In the genomic region with DNA sequence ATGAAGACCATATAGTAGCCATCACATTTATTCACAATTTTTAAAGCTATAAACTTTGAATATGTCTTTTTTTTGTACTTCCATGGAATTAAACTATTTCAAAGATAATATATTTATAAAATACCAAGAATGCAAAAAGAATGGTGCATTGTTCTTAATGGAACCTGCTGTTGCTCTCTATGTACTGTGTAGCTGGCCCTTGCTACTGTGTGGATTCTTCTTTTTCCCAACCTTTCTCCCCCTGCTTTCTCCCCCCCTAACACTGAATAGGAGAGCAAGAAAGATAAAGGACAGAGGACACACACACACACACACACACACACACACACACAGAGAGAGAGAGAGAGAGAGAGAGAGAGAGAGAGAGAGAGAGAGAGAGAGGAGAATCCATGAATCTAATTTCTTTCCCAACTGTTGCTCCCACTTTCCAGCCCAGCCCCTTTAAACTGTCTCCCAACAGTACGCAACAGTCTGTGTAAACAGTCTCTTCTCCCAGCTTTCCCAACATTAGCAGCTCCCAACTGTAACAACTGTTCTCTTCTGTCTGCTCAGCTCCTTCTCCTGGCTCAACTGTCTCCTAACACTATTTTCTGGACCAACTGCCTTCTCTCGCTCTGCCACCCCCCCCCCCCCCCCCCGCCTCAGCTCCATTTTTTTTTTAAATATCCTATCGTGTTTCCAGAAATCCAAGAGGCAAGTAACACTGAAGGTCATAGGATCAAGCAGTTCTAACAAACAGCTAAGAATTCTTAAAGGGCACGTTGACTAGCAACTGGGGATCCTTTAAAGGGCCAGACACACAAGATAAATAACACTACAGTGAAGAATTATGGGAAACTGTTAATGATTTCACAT, we compare ENCODE assay signal across 23 mouse cellular contexts. TPM values are rescaled to one million over a fixed set of nuclear protein-coding genes. Genes with fewer than 3 reads are reported as not detected.
DNase-seq lines count a peak whose midpoint lies in the region; ATAC-seq and TF ChIP-seq lines count a peak whose summit lies in the region.
"Had no signal": no experiment of that assay in that cellular context is flagged by ENCODE, and none has a peak within 500 bp of the region (broad histone marks: within the 10 kb centered on the region; RNA-seq: fewer than 3 reads in every experiment).

No protein-coding gene starts in this region.

- ATAC-seq in lung, embryonic 15.5 days (ENCODE audit: borderline replicate concordance, extremely low read depth, low FRiP score, low TSS enrichment), result peak; percentile 81; the same call in 1 of the 2 replicates
- ATAC-seq in inflammation-experienced regulatory T-cells, adult 6 months, result no peak
- ATAC-seq: forebrain, embryonic 15.5 days had no signal

- no peak overlapping the region for H3K9ac ChIP-seq in lung, embryonic 15.5 days
- H3K9ac ChIP-seq: forebrain, embryonic 15.5 days; heart, embryonic 15.5 days; stomach, embryonic 15.5 days had no signal

- peak; percentile 11 for DNase-seq in kidney, adult 2 months
- DNase-seq in kidney, postnatal 25 days, result no peak
- DNase-seq in testis, postnatal 14 days (ENCODE audit: low spot score), result no peak
- peak; percentile 32 for DNase-seq in yolk sac, embryonic 10.5 days (ENCODE audit: low spot score)
- no peak for DNase-seq in forebrain, embryonic 10.5 days (ENCODE audit: extremely low spot score, low spot score)
- DNase-seq: B cell, adult 2 months; cerebellum, adult 9-10 months; embryo, embryonic 11 days; heart, adult 18-20 months; midbrain, embryonic 14.5 days; thymus, postnatal 25 days had no signal

- TF ChIP-seq POLR2A in kidney, adult 2 months (IDR thresholded peaks at IDR 0.05; ENCODE audit: low read depth, low read length), result no peak
- TF ChIP-seq POLR2A in testis, adult 2 months (IDR thresholded peaks at IDR 0.05; ENCODE audit: control insufficient read depth, low read depth, low read length), result no peak

- H3K9me3 ChIP-seq in lung, embryonic 15.5 days, result no peaks in the 10 kb centered on the region
- no peaks in the 10 kb centered on the region for H3K9me3 ChIP-seq in forebrain, embryonic 10.5 days
- H3K9me3 ChIP-seq: forebrain, embryonic 15.5 days; heart, embryonic 15.5 days; stomach, embryonic 15.5 days had no signal

- H3K27me3 ChIP-seq in kidney, adult 2 months (replicated peaks; ENCODE audit: control insufficient read depth, insufficient read depth, low read length), result no peaks in the 10 kb centered on the region
- H3K27me3 ChIP-seq in testis, adult 2 months (ENCODE audit: control insufficient read depth, insufficient read depth, low read length), result no peaks in the 10 kb centered on the region
- no peaks in the 10 kb centered on the region for H3K27me3 ChIP-seq in lung, embryonic 15.5 days
- no peaks in the 10 kb centered on the region for H3K27me3 ChIP-seq in forebrain, embryonic 10.5 days (ENCODE audit: poor library complexity, severe bottlenecking)
- H3K27me3 ChIP-seq: forebrain, embryonic 15.5 days; heart, embryonic 15.5 days; stomach, embryonic 15.5 days had no signal

- H3K4me3 ChIP-seq in kidney, adult 2 months (ENCODE audit: insufficient read depth, low read depth, low read length), result no peak overlapping the region
- peak overlapping the region; percentile 18; the same call in 1 of the 2 replicates for H3K4me3 ChIP-seq in testis, adult 2 months (ENCODE audit: control insufficient read depth, low read depth, low read length)
- no peak overlapping the region for H3K4me3 ChIP-seq in lung, embryonic 15.5 days
- H3K4me3 ChIP-seq in forebrain, embryonic 10.5 days, result no peak overlapping the region
- H3K4me3 ChIP-seq: erythroblast, embryonic 14.5 days; forebrain, embryonic 15.5 days; heart, embryonic 15.5 days; layer of hippocampus, adult 2 months; left cerebral cortex, adult 2 months; stomach, embryonic 15.5 days had no signal

- TF ChIP-seq CTCF in kidney, adult 2 months (conservative IDR thresholded peaks at IDR 0.05; ENCODE audit: insufficient read depth, insufficient read length, low read depth, low read length), result no peak
- no peak for TF ChIP-seq CTCF in testis, adult 2 months (IDR thresholded peaks at IDR 0.05; ENCODE audit: control insufficient read depth, insufficient read depth, insufficient replicate concordance, low read depth, low read length)

- peaks cover 8% of the 10 kb centered on the region for H3K4me1 ChIP-seq in kidney, adult 2 months (ENCODE audit: control insufficient read depth, insufficient read depth, low read length)
- 0 out of 2 replicates have a peak, but pooled peaks cover 2% of the 10 kb centered on the region for H3K4me1 ChIP-seq in testis, adult 2 months (ENCODE audit: control insufficient read depth, insufficient read depth, low read length)
- H3K4me1 ChIP-seq in lung, embryonic 15.5 days, result no peaks in the 10 kb centered on the region
- peaks cover 5% of the 10 kb centered on the region for H3K4me1 ChIP-seq in forebrain, embryonic 10.5 days
- H3K4me1 ChIP-seq: forebrain, embryonic 15.5 days; heart, embryonic 15.5 days; stomach, embryonic 15.5 days had no signal

- H3K4me2 ChIP-seq in lung, embryonic 15.5 days, result no peak overlapping the region
- H3K4me2 ChIP-seq: forebrain, embryonic 15.5 days; heart, embryonic 15.5 days; stomach, embryonic 15.5 days had no signal

- WGBS in kidney, adult 2 months, result 26% methylated on average over 5 of the region's 5 CpGs
- WGBS in lung, embryonic 15.5 days, result 17% methylated on average over 4 of the region's 5 CpGs
- WGBS in forebrain, embryonic 10.5 days, result 50% methylated on average over 5 of the region's 5 CpGs

- peaks cover 14% of the 10 kb centered on the region for H3K36me3 ChIP-seq in kidney, adult 2 months (ENCODE audit: control insufficient read depth, insufficient read depth, low read length)
- peaks cover 2% of the 10 kb centered on the region for H3K36me3 ChIP-seq in testis, adult 2 months (ENCODE audit: control insufficient read depth, insufficient read depth, low read length)
- H3K36me3 ChIP-seq in lung, embryonic 15.5 days, result peaks cover 19% of the 10 kb centered on the region
- peaks cover 45% of the 10 kb centered on the region for H3K36me3 ChIP-seq in forebrain, embryonic 10.5 days (replicated peaks)

- H3K27ac ChIP-seq in kidney, adult 2 months (ENCODE audit: insufficient read depth, low read depth, low read length), result peak overlapping the region; percentile 77
- H3K27ac ChIP-seq in testis, adult 2 months (ENCODE audit: control insufficient read depth, insufficient read depth, low read depth, low read length), result peak overlapping the region; percentile 78
- H3K27ac ChIP-seq in lung, embryonic 15.5 days, result peak overlapping the region; percentile 50; the same call in 1 of the 2 replicates
- H3K27ac ChIP-seq in forebrain, embryonic 10.5 days, result no peak overlapping the region
- H3K27ac ChIP-seq: forebrain, embryonic 15.5 days; heart, embryonic 15.5 days; layer of hippocampus, adult 2 months; left cerebral cortex, adult 2 months; stomach, embryonic 15.5 days had no signal

RNA-seq across cellular contexts. Expression of a gene that starts 15.7 kb away (rescaled TPM):
- not detected in 2 replicates for polyA plus RNA-seq in kidney, adult 2 months (2012; rRNA removed)
- 50.4 and 58.4 TPM in 2 replicates for polyA plus RNA-seq in testis, adult 2 months (2012; rRNA removed)
- polyA plus RNA-seq in lung, embryonic 15.5 days (2015; fragmentation: Nextera tagmentation; extraction: Ambion mirVana), result 2.6 and 2.8 TPM in 2 replicates
- polyA plus RNA-seq in inflammation-experienced regulatory T-cells, adult 6 months (2017; shearing (Covaris generic)), result 1 to 10 TPM in 1 of 3 experiments, under 1 TPM in 2; 0.52 to 1.2 (median 0.78) TPM
- polyA plus RNA-seq in forebrain, embryonic 10.5 days (2016; fragmentation: Nextera tagmentation; extraction: Ambion mirVana), result 1.4 and 1.6 TPM in 2 replicates
- polyA plus RNA-seq: erythroblast, embryonic 14.5 days; spleen, adult 2 months had no signal

RNA-seq across cellular contexts. Expression of a gene that starts 16.3 kb away (rescaled TPM):
- 22.3 and 25.0 TPM in 2 replicates for polyA plus RNA-seq in kidney, adult 2 months (2012; rRNA removed)
- polyA plus RNA-seq in testis, adult 2 months (2012; rRNA removed), result 20.7 and 27.4 TPM in 2 replicates
- 58.4 and 62.4 TPM in 2 replicates for polyA plus RNA-seq in lung, embryonic 15.5 days (2015; fragmentation: Nextera tagmentation; extraction: Ambion mirVana)
- polyA plus RNA-seq in inflammation-experienced regulatory T-cells, adult 6 months (2017; shearing (Covaris generic)), result 10 to 100 TPM; 32.6 to 50.3 (median 40.2) TPM
- polyA plus RNA-seq in forebrain, embryonic 10.5 days (2016; fragmentation: Nextera tagmentation; extraction: Ambion mirVana), result 47.8 and 48.3 TPM in 2 replicates

RNA-seq across cellular contexts. Expression of a gene that starts 21.8 kb away (rescaled TPM):
- 0.14 and 0.18 TPM in 2 replicates for polyA plus RNA-seq in kidney, adult 2 months (2012; rRNA removed)
- 0.58 and 0.90 TPM in 2 replicates for polyA plus RNA-seq in testis, adult 2 months (2012; rRNA removed)
- not detected in 2 replicates for polyA plus RNA-seq in lung, embryonic 15.5 days (2015; fragmentation: Nextera tagmentation; extraction: Ambion mirVana)
- polyA plus RNA-seq in inflammation-experienced regulatory T-cells, adult 6 months (2017; shearing (Covaris generic)), result under 1 TPM in 2 of 3 experiments, not detected in 1; 0.47 to 0.50 TPM
- not detected in 2 replicates for polyA plus RNA-seq in forebrain, embryonic 10.5 days (2016; fragmentation: Nextera tagmentation; extraction: Ambion mirVana)
- polyA plus RNA-seq: erythroblast, embryonic 14.5 days; forebrain, embryonic 15.5 days; kidney, embryonic 14.5 days; limb, embryonic 11.5 days; midbrain, embryonic 14.5 days had no signal

RNA-seq across cellular contexts. Expression of a gene that starts 24.5 kb away (rescaled TPM):
- not detected in 2 replicates for polyA plus RNA-seq in kidney, adult 2 months (2012; rRNA removed)
- polyA plus RNA-seq in testis, adult 2 months (2012; rRNA removed), result not detected in 2 replicates
- polyA plus RNA-seq in lung, embryonic 15.5 days (2015; fragmentation: Nextera tagmentation; extraction: Ambion mirVana), result not detected in 2 replicates
- not detected for polyA plus RNA-seq in inflammation-experienced regulatory T-cells, adult 6 months (2017; shearing (Covaris generic))
- polyA plus RNA-seq in forebrain, embryonic 10.5 days (2016; fragmentation: Nextera tagmentation; extraction: Ambion mirVana), result not detected in 2 replicates
- polyA plus RNA-seq: erythroblast, embryonic 14.5 days; forebrain, embryonic 15.5 days; heart, embryonic 15.5 days; kidney, embryonic 14.5 days; limb, embryonic 11.5 days; midbrain, embryonic 14.5 days; spleen, adult 2 months; stomach, embryonic 15.5 days had no signal

RNA-seq across cellular contexts. Expression of a gene that starts 25.8 kb away (rescaled TPM):
- polyA plus RNA-seq in kidney, adult 2 months (2012; rRNA removed), result 18.5 and 25.0 TPM in 2 replicates
- polyA plus RNA-seq in testis, adult 2 months (2012; rRNA removed), result 16.5 and 27.6 TPM in 2 replicates
- polyA plus RNA-seq in lung, embryonic 15.5 days (2015; fragmentation: Nextera tagmentation; extraction: Ambion mirVana), result 5.5 and 6.0 TPM in 2 replicates
- polyA plus RNA-seq in inflammation-experienced regulatory T-cells, adult 6 months (2017; shearing (Covaris generic)), result not detected
- polyA plus RNA-seq in forebrain, embryonic 10.5 days (2016; fragmentation: Nextera tagmentation; extraction: Ambion mirVana), result 3.4 TPM in 2 replicates

Comparison
In these comparisons a context has a peak if more than half of its experiments do, and no peak if none do; other contexts are left out.
1. DNase-seq: peak in kidney, adult 2 months (single experiment) and yolk sac, embryonic 10.5 days (single experiment); none in kidney, postnatal 25 days (0 of 2), testis, postnatal 14 days (single experiment) and forebrain, embryonic 10.5 days (single experiment).
2. RNA of a gene that starts 15.7 kb away (polyA plus RNA-seq): 50.4 to 58.4 TPM in testis, adult 2 months; 2.6 to 2.8 TPM in lung, embryonic 15.5 days, 1.4 to 1.6 TPM in forebrain, embryonic 10.5 days, 0.52 to 1.2 TPM in inflammation-experienced regulatory T-cells, adult 6 months and not detected in kidney, adult 2 months; every median in the first group is over 10 times any median in the second.